Mouse (Mus musculus): ENCODE measurements around the gene Gm10477. TPM values are rescaled to one million over a fixed set of nuclear protein-coding genes. Genes with fewer than 3 reads are reported as not detected.
"Not testable (repeated sequence)": the region's sequence is repeated elsewhere in the genome, so short reads cannot be mapped to it uniquely, and the experiment has no call there.

The Gm10477 gene
- polyA plus RNA-seq (2011; ENCODE audit: insufficient read depth, insufficient read length, low replicate concordance, missing spikeins), result not detected in 2 replicates

DNA sequence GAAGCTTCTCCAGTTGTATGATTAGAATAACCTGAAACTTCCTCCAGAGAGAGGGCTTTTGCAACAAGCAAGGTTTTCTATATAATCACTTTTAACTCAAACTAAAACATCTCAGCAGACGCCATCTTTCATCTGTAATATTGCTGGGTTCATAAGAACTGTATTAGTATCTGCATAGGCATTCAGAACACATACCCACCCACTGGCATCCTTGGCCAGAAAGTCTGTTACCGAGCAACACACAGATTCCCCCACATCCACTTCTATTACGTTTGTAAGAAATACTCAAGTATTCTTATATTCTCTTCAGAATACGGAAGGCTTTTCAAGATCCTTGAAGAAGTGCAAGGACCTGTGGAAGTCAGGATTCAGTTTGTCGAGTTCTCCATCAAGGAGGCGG, at the start of gene Gm10477:
Gene Gm10477 (plus strand): TSS at position 301 of the 400 bp plus-strand sequence.
- H3K27ac ChIP-seq (ENCODE audit: control insufficient read depth, insufficient read depth, low read depth, low read length, poor library complexity); H3K4me3 ChIP-seq (replicated peaks; ENCODE audit: control insufficient read depth, low read depth, low read length); H3K4me1 ChIP-seq (ENCODE audit: control insufficient read depth, insufficient read depth, low read length): not testable (repeated sequence)
- 78% methylated on average over 6 of the region's 6 CpGs for WGBS

DNA sequence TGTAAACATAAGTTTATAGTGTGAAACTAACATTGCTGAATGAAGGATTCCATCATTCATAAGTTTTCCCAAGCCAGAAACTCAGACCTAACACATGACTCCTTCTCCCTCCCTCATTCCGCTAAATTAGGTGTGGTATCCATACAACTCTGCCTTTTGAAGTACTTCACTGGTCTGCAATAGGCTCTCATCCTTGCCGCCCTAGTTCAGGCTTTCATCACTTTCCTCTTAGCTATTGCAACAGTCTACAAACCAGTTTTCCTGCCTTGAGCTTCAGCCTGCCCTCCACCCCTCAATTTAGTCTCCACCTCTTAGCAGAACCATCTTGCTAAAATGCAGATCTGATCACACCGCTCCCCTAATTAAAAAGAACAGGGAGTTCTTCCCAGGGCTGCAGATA, 47.0 kb upstream of the Gm10477 start:
- WGBS, result 56% methylated on average over 3 of the region's 3 CpGs

GRCm38 (mm10) chrX:56481906-56482305, 42.6 kb upstream of the Gm10477 start:
- H3K27ac ChIP-seq (ENCODE audit: control insufficient read depth, insufficient read depth, low read depth, low read length, poor library complexity), result no peak overlapping the region

More for the DNA sequence above, 47.0 kb upstream of the Gm10477 start:
- TF ChIP-seq POLR2A (IDR thresholded peaks at IDR 0.05; ENCODE audit: borderline replicate concordance, control insufficient read depth, low read depth, low read length) (no peak), CTCF (IDR thresholded peaks at IDR 0.05; ENCODE audit: control insufficient read depth, insufficient read depth, low read length) (no peak)
- no peaks in the 10 kb centered on the region; the same call in 1 of the 2 replicates for H3K4me1 ChIP-seq (ENCODE audit: control insufficient read depth, insufficient read depth, low read length)
- no peak overlapping the region for H3K4me3 ChIP-seq (replicated peaks; ENCODE audit: control insufficient read depth, low read depth, low read length)
- H3K27ac ChIP-seq (ENCODE audit: control insufficient read depth, insufficient read depth, low read depth, low read length, poor library complexity), result no peak overlapping the region

DNA sequence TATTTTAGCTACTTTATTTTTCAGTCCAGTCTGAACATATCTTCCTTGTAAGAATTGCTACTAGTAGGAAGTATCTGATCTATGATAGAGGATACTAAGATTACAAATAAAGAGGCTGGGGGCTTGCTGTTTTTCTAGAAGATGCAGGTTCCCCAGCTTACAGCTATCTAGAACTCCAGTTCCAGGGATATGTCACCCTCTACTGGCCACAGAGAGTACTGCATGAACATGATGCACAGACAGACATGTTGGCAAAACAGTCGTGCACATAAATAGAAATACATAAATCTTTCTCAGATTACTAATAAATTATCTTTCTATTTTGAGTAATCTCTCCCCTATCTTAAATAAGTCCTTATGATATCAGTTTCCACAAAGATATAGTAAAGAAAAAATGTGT, 34.8 kb upstream of the Gm10477 start:
- Histone ChIP-seq H3K27ac (ENCODE audit: control insufficient read depth, insufficient read depth, low read depth, low read length, poor library complexity) (no peak overlapping the region), H3K4me1 (ENCODE audit: control insufficient read depth, insufficient read depth, low read length) (no peaks in the 10 kb centered on the region), H3K4me3 (replicated peaks; ENCODE audit: control insufficient read depth, low read depth, low read length) (no peak overlapping the region)
- TF ChIP-seq CTCF (IDR thresholded peaks at IDR 0.05; ENCODE audit: control insufficient read depth, insufficient read depth, low read length) (0 out of 2 replicates have a peak, but pooled peaks have one; percentile 13), POLR2A (IDR thresholded peaks at IDR 0.05; ENCODE audit: borderline replicate concordance, control insufficient read depth, low read depth, low read length) (no peak)
- WGBS, result 11% methylated on average over 1 of the region's 1 CpGs

More at GRCm38 (mm10) chrX:56481906-56482305, 42.6 kb upstream of the Gm10477 start:
- TF ChIP-seq POLR2A (IDR thresholded peaks at IDR 0.05; ENCODE audit: borderline replicate concordance, control insufficient read depth, low read depth, low read length), result no peak
- Histone ChIP-seq H3K4me3 (replicated peaks; ENCODE audit: control insufficient read depth, low read depth, low read length) (no peak overlapping the region), H3K4me1 (ENCODE audit: control insufficient read depth, insufficient read depth, low read length) (no peaks in the 10 kb centered on the region; the same call in 1 of the 2 replicates)
- whole genome bisulfite sequencing, result 27% methylated on average over 3 of the region's 3 CpGs

DNA sequence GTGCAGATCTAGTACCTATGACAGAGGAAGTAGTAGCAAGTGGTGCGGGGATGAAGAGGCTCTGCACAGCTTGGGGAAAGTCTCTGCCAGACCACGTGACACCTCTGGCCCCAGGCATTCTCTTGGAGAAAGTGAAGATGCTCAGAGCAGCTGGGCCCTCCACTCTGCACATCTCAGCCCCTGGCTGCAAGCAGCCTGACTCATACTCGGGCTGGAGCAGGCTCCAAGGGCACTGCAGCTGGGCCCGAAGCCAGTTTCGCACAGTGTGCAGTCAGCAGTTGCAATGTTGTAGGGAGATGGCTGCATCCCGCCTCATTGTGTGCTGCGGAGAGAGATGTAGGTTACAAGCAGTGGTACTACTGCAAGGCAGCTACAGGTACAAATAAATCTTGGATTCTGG, 27.3 kb upstream of the Gm10477 start:
- H3K27ac ChIP-seq (ENCODE audit: control insufficient read depth, insufficient read depth, low read depth, low read length, poor library complexity), result no peak overlapping the region
- WGBS, result 83% methylated on average over 7 of the region's 7 CpGs
- H3K4me3 ChIP-seq (replicated peaks; ENCODE audit: control insufficient read depth, low read depth, low read length), result no peak overlapping the region
- H3K4me1 ChIP-seq (ENCODE audit: control insufficient read depth, insufficient read depth, low read length), result no peaks in the 10 kb centered on the region
- TF ChIP-seq POLR2A (IDR thresholded peaks at IDR 0.05; ENCODE audit: borderline replicate concordance, control insufficient read depth, low read depth, low read length) (no peak), CTCF (IDR thresholded peaks at IDR 0.05; ENCODE audit: control insufficient read depth, insufficient read depth, low read length) (no peak)

DNA sequence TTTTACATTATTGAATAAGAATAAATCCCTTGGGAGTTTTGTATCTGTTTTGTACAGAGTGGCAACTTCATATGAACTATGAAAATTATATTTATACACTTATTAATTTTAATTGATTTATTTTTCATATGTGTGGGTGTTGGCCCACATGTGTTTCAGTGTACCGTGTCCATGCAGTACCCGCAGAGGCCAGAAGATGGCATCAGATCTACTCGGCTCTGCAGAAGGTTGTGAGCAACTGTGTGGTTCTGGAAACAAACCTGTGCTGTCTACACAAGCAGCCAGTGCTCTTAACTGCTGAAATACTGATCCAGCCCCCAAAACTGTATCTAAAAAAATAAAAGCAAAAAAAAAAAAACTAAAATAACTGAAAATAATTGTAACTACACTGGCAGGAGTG, 6.7 kb downstream of the Gm10477 start:
- H3K27ac ChIP-seq (ENCODE audit: control insufficient read depth, insufficient read depth, low read depth, low read length, poor library complexity), result no peak overlapping the region
- H3K4me3 ChIP-seq (replicated peaks; ENCODE audit: control insufficient read depth, low read depth, low read length), result no peak overlapping the region
- no peaks in the 10 kb centered on the region for H3K4me1 ChIP-seq (ENCODE audit: control insufficient read depth, insufficient read depth, low read length)
- TF ChIP-seq POLR2A (IDR thresholded peaks at IDR 0.05; ENCODE audit: borderline replicate concordance, control insufficient read depth, low read depth, low read length) (no peak), CTCF (IDR thresholded peaks at IDR 0.05; ENCODE audit: control insufficient read depth, insufficient read depth, low read length) (peak; percentile 55; the same call in 1 of the 2 replicates)
- WGBS, result 6% methylated on average over 3 of the region's 3 CpGs

DNA sequence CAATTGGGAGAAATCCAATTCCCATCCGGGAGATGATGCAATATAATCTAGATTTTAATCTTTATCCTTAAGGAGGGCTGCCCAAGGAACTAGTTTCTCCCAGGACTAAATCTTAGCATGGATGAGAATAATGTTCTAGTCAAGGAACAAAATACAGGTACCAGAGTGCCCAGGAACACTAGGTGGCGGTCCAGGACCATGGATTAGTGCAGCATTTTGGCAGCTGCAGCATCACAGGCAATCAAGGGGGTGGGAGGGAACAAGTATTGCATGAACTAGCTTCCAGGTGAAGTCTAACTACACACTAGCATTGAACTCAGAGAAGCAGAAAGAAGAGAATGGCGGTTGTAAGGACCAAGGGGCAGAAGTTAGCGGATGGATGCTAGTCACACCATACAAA, 12.6 kb downstream of the Gm10477 start:
- H3K4me1 ChIP-seq (ENCODE audit: control insufficient read depth, insufficient read depth, low read length), result no peaks in the 10 kb centered on the region
- no peak overlapping the region for H3K27ac ChIP-seq (ENCODE audit: control insufficient read depth, insufficient read depth, low read depth, low read length, poor library complexity)
- TF ChIP-seq CTCF (IDR thresholded peaks at IDR 0.05; ENCODE audit: control insufficient read depth, insufficient read depth, low read length) (peak; percentile 33; the same call in 1 of the 2 replicates), POLR2A (IDR thresholded peaks at IDR 0.05; ENCODE audit: borderline replicate concordance, control insufficient read depth, low read depth, low read length) (no peak)
- 55% methylated on average over 4 of the region's 4 CpGs for WGBS
- H3K4me3 ChIP-seq (replicated peaks; ENCODE audit: control insufficient read depth, low read depth, low read length), result no peak overlapping the region

- H3K4me1 ChIP-seq (ENCODE audit: control insufficient read depth, insufficient read depth, low read length), result no peaks in the 10 kb centered on the region
- TF ChIP-seq CTCF (IDR thresholded peaks at IDR 0.05; ENCODE audit: control insufficient read depth, insufficient read depth, low read length) (no peak), POLR2A (IDR thresholded peaks at IDR 0.05; ENCODE audit: borderline replicate concordance, control insufficient read depth, low read depth, low read length) (no peak)
- no peak within 1 kb of the TSS for H3K27ac ChIP-seq (ENCODE audit: control insufficient read depth, insufficient read depth, low read depth, low read length, poor library complexity)
- no peak within 1 kb of the TSS for H3K4me3 ChIP-seq (replicated peaks; ENCODE audit: control insufficient read depth, low read depth, low read length)
- WGBS, result 87% methylated on average over 7 of the region's 7 CpGs
These were observed 25.0 kb downstream of the Gm10477 start, which contains the start of gene Gm648 for GRCm38 (mm10) chrX:56549506-56549905. Gene Gm648, minus strand, starts transcription at chrX:56549606.

GRCm38 (mm10) chrX:56553584-56553983, 29.0 kb downstream of the Gm10477 start:
- no peak overlapping the region for H3K27ac ChIP-seq (ENCODE audit: control insufficient read depth, insufficient read depth, low read depth, low read length, poor library complexity)
- H3K4me1 ChIP-seq (ENCODE audit: control insufficient read depth, insufficient read depth, low read length), result no peaks in the 10 kb centered on the region
- H3K4me3 ChIP-seq (replicated peaks; ENCODE audit: control insufficient read depth, low read depth, low read length), result no peak overlapping the region
- TF ChIP-seq CTCF (IDR thresholded peaks at IDR 0.05; ENCODE audit: control insufficient read depth, insufficient read depth, low read length) (no peak), POLR2A (IDR thresholded peaks at IDR 0.05; ENCODE audit: borderline replicate concordance, control insufficient read depth, low read depth, low read length) (no peak)
- 52% methylated on average over 3 of the region's 3 CpGs for WGBS

Data from bone marrow, adult 2 months (tissue).